Mouse (Mus musculus): ENCODE results near the gene Cyp2c67. TPM values are rescaled to one million over a fixed set of nuclear protein-coding genes. Genes with fewer than 3 reads are reported as not detected.

Cyp2c67 gene
- total RNA-seq (2023; ENCODE audit: inconsistent age) = not detected in 4 replicates

DNA sequence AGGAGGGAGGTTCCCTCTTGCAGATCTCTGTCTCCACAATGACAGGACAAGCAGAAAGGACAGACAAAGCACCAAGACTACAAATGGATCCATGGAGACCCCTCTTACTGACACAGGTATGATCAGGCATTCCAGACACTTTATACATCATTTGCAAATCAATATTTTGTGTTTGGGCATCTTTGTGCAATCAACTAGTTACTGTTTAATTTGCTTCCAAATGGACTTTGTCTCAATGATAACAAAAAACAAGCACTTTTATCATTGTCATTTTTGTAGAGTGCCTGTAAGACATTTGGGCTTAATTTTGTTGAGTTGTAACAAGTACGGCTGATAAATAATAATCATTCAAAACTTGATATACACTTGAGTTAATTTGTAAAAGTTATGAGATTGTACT lies at the start of gene Cyp2c67:
Gene Cyp2c67, minus strand, starts transcription at position 114 of the 400 bp plus-strand sequence.

Other genes starting within 250 kb of the Cyp2c67 start
- gene Cyp2c38, start 186.0 kb downstream of the Cyp2c67 start, total RNA-seq (2023; ENCODE audit: inconsistent age) = not detected in 4 replicates
- gene Cyp2c39, start 138.2 kb downstream of the Cyp2c67 start, total RNA-seq (2023; ENCODE audit: inconsistent age) = not detected in 4 replicates
- not detected in 4 replicates for gene Cyp2c68, start 92.0 kb upstream of the Cyp2c67 start, total RNA-seq (2023; ENCODE audit: inconsistent age)
- not detected in 4 replicates for gene Cyp2c40, start 163.8 kb upstream of the Cyp2c67 start, total RNA-seq (2023; ENCODE audit: inconsistent age)
- gene Cyp2c69, start 237.7 kb upstream of the Cyp2c67 start, total RNA-seq (2023; ENCODE audit: inconsistent age) = not detected in 4 replicates

All from B cell, adult (primary cell).